In the genomic region with DNA sequence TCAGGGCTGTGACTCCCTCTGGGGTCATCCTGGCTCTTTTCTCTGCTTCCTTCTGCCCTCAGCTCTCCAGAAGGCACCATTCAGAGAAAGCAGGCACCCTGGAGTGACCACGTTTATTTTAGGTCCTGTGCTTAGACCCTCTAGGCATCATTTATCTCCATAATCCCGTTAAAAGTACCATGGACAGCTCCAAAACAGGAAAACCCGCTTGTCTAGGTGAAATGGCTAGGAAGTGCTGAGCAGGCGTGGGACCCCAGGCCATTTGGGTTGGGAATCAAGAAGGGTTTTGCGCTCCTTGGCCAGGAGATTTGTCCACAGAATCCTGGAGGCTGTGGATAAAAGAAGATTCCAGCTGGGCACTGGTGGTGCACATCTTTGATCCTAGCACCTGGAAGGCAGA, we compare ENCODE assay signal across 26 mouse cellular contexts. TPM values are rescaled to one million over a fixed set of nuclear protein-coding genes. Genes with fewer than 3 reads are reported as not detected.
A peak's percentile ranks its signal among the peaks of the same experiment; 100 is the strongest.
DNase-seq lines count a peak whose midpoint lies in the region; ATAC-seq and TF ChIP-seq lines count a peak whose summit lies in the region.
"Had no signal": no experiment of that assay in that cellular context is flagged by ENCODE, and none has a peak within 500 bp of the region (broad histone marks: within the 10 kb centered on the region; RNA-seq: fewer than 3 reads in every experiment).

No protein-coding gene starts in this region.

- no peak overlapping the region for H3K4me2 ChIP-seq in embryonic facial prominence, embryonic 11.5 days (ENCODE audit: low read depth, low read length)
- H3K4me2 ChIP-seq in midbrain, embryonic 12.5 days (replicated peaks): no peak overlapping the region
- no peak overlapping the region for H3K4me2 ChIP-seq in midbrain, embryonic 16.5 days (ENCODE audit: low read length)
- no peak overlapping the region for H3K4me2 ChIP-seq in embryonic facial prominence, embryonic 14.5 days (ENCODE audit: low read depth, low read length)
- no peak overlapping the region for H3K4me2 ChIP-seq in liver, embryonic 12.5 days
- H3K4me2 ChIP-seq: forebrain, embryonic 13.5 days; hindbrain, embryonic 15.5 days had no signal

- no peak overlapping the region for H3K9ac ChIP-seq in embryonic facial prominence, embryonic 11.5 days (replicated peaks; ENCODE audit: low read length)
- H3K9ac ChIP-seq in midbrain, embryonic 12.5 days (replicated peaks): no peak overlapping the region
- H3K9ac ChIP-seq in midbrain, embryonic 16.5 days (ENCODE audit: low read depth, low read length): no peak overlapping the region
- H3K9ac ChIP-seq in MEL (ENCODE audit: control insufficient read depth, low read depth, low read length, poor library complexity, severe bottlenecking): no peak overlapping the region
- H3K9ac ChIP-seq in embryonic facial prominence, embryonic 14.5 days (ENCODE audit: low read depth, low read length): no peak overlapping the region
- H3K9ac ChIP-seq in liver, embryonic 12.5 days: no peak overlapping the region
- H3K9ac ChIP-seq: forebrain, embryonic 13.5 days; hindbrain, embryonic 15.5 days had no signal

- TF ChIP-seq RAD21 in MEL (IDR thresholded peaks at IDR 0.05; ENCODE audit: low read depth, low read length): no peak

- H3K9me3 ChIP-seq in embryonic facial prominence, embryonic 11.5 days (replicated peaks; ENCODE audit: control insufficient read depth, low read length): no peaks in the 10 kb centered on the region
- H3K9me3 ChIP-seq in embryonic facial prominence, embryonic 10.5 days: no peaks in the 10 kb centered on the region
- no peaks in the 10 kb centered on the region for H3K9me3 ChIP-seq in midbrain, embryonic 12.5 days
- H3K9me3 ChIP-seq in midbrain, embryonic 16.5 days (replicated peaks; ENCODE audit: control insufficient read depth, low read length, poor library complexity, severe bottlenecking): no peaks in the 10 kb centered on the region
- H3K9me3 ChIP-seq in MEL (replicated peaks; ENCODE audit: insufficient read depth, low read length): no peaks in the 10 kb centered on the region
- H3K9me3 ChIP-seq in embryonic facial prominence, embryonic 14.5 days (ENCODE audit: control insufficient read depth, low read length): no peaks in the 10 kb centered on the region
- H3K9me3 ChIP-seq in liver, embryonic 12.5 days (replicated peaks): no peaks in the 10 kb centered on the region
- H3K9me3 ChIP-seq: forebrain, embryonic 13.5 days; heart, embryonic 10.5 days; hindbrain, embryonic 15.5 days; midbrain, embryonic 10.5 days had no signal

- DNase-seq in embryonic facial prominence, embryonic 11.5 days (ENCODE audit: low spot score): peak; percentile 75
- no peak for DNase-seq in embryonic facial prominence, embryonic 10.5 days (ENCODE audit: low spot score)
- peak; percentile 43 for DNase-seq in MEL (ENCODE audit: low read depth, low spot score)
- DNase-seq in embryonic facial prominence, embryonic 14.5 days (ENCODE audit: low spot score): peak; percentile 55
- DNase-seq in urinary bladder, adult 18-20 months (ENCODE audit: low spot score in 2 of 2): no peak
- DNase-seq: adrenal gland, postnatal 25 days; cerebellum, adult 11 months; cerebellum, postnatal 10 days; gastrocnemius, postnatal 25 days; lung, adult 2 months; lung, postnatal 36 days had no signal

- no peak overlapping the region for H3K4me3 ChIP-seq in embryonic facial prominence, embryonic 11.5 days (ENCODE audit: low read depth, low read length)
- no peak overlapping the region for H3K4me3 ChIP-seq in embryonic facial prominence, embryonic 10.5 days
- H3K4me3 ChIP-seq in midbrain, embryonic 12.5 days: no peak overlapping the region
- no peak overlapping the region for H3K4me3 ChIP-seq in midbrain, embryonic 16.5 days (ENCODE audit: low read depth, low read length)
- H3K4me3 ChIP-seq in MEL (ENCODE audit: control insufficient read depth in 1 of 2, insufficient read depth in 1 of 2, low read depth in 2 of 2, low read length in 2 of 2): no peak overlapping the region
- H3K4me3 ChIP-seq in embryonic facial prominence, embryonic 14.5 days (ENCODE audit: low read depth, low read length): no peak overlapping the region
- H3K4me3 ChIP-seq in liver, embryonic 12.5 days: no peak overlapping the region
- H3K4me3 ChIP-seq: erythroblast, embryonic 14.5 days; forebrain, embryonic 13.5 days; heart, embryonic 10.5 days; hindbrain, embryonic 15.5 days; midbrain, embryonic 10.5 days had no signal

- no peak for TF ChIP-seq CTCF in MEL (IDR thresholded peaks at IDR 0.05 in 2 of 3, conservative IDR thresholded peaks at IDR 0.05 in 1 of 3; ENCODE audit: control insufficient read depth in 1 of 3, insufficient read depth in 1 of 3, low read depth in 2 of 3, low read length in 3 of 3, poor library complexity in 1 of 3, severe bottlenecking in 1 of 3)

- ATAC-seq in embryonic facial prominence, embryonic 11.5 days (replicated peaks; ENCODE audit: insufficient number of reproducible peaks, low FRiP score, low TSS enrichment, low read depth): no peak
- no peak for ATAC-seq in midbrain, embryonic 12.5 days (ENCODE audit: low FRiP score, low read depth)
- ATAC-seq in midbrain, embryonic 16.5 days: no peak
- ATAC-seq in embryonic facial prominence, embryonic 14.5 days (ENCODE audit: low read depth): no peak
- ATAC-seq in liver, embryonic 12.5 days: no peak
- ATAC-seq: activated CD4-positive, CD25-positive, alpha-beta regulatory T cell, adult 4 months; intestine, embryonic 16.5 days had no signal

- H3K36me3 ChIP-seq in embryonic facial prominence, embryonic 11.5 days (replicated peaks; ENCODE audit: control insufficient read depth, insufficient read depth, low read depth, low read length): no peaks in the 10 kb centered on the region
- H3K36me3 ChIP-seq in embryonic facial prominence, embryonic 10.5 days (replicated peaks): peaks cover 20% of the 10 kb centered on the region
- H3K36me3 ChIP-seq in midbrain, embryonic 12.5 days: peaks cover 9% of the 10 kb centered on the region; the same call in 1 of the 2 replicates
- H3K36me3 ChIP-seq in midbrain, embryonic 16.5 days (ENCODE audit: control insufficient read depth, insufficient read depth, low read length): no peaks in the 10 kb centered on the region
- H3K36me3 ChIP-seq in MEL (ENCODE audit: control insufficient read depth in 1 of 2, insufficient read depth in 2 of 2, low read length in 2 of 2): no peaks in the 10 kb centered on the region
- peaks cover 12% of the 10 kb centered on the region; the same call in 1 of the 2 replicates for H3K36me3 ChIP-seq in embryonic facial prominence, embryonic 14.5 days (ENCODE audit: control insufficient read depth, insufficient read depth, low read length)
- H3K36me3 ChIP-seq in liver, embryonic 12.5 days: peaks cover 2% of the 10 kb centered on the region
- H3K36me3 ChIP-seq: hindbrain, embryonic 15.5 days had no signal

- H3K79me2 ChIP-seq in MEL (ENCODE audit: control insufficient read depth, insufficient read depth, low read length, poor library complexity): no peaks in the 10 kb centered on the region

- no peaks in the 10 kb centered on the region for H3K4me1 ChIP-seq in embryonic facial prominence, embryonic 11.5 days (ENCODE audit: control insufficient read depth, insufficient read depth, low read length)
- H3K4me1 ChIP-seq in embryonic facial prominence, embryonic 10.5 days: no peaks in the 10 kb centered on the region
- peaks cover 28% of the 10 kb centered on the region for H3K4me1 ChIP-seq in midbrain, embryonic 12.5 days
- H3K4me1 ChIP-seq in midbrain, embryonic 16.5 days (ENCODE audit: control insufficient read depth, insufficient read depth, low read length): peaks cover 26% of the 10 kb centered on the region
- no peaks in the 10 kb centered on the region for H3K4me1 ChIP-seq in MEL (ENCODE audit: control insufficient read depth in 1 of 2, insufficient read depth in 2 of 2, low read length in 2 of 2)
- H3K4me1 ChIP-seq in embryonic facial prominence, embryonic 14.5 days (ENCODE audit: control insufficient read depth, insufficient read depth, low read length): no peaks in the 10 kb centered on the region
- no peaks in the 10 kb centered on the region for H3K4me1 ChIP-seq in liver, embryonic 12.5 days

- H3K27me3 ChIP-seq in embryonic facial prominence, embryonic 11.5 days (ENCODE audit: control insufficient read depth, insufficient read depth, low read length): peaks cover 2% of the 10 kb centered on the region; the same call in 1 of the 2 replicates
- peaks cover 34% of the 10 kb centered on the region for H3K27me3 ChIP-seq in embryonic facial prominence, embryonic 10.5 days (replicated peaks; ENCODE audit: low read depth, poor library complexity, severe bottlenecking)
- no peaks in the 10 kb centered on the region for H3K27me3 ChIP-seq in midbrain, embryonic 12.5 days
- H3K27me3 ChIP-seq in midbrain, embryonic 16.5 days (ENCODE audit: control insufficient read depth, insufficient read depth, low read depth, low read length): no peaks in the 10 kb centered on the region
- no peaks in the 10 kb centered on the region for H3K27me3 ChIP-seq in MEL (ENCODE audit: control insufficient read depth in 1 of 2, insufficient read depth in 2 of 2, low read length in 2 of 2)
- peaks cover 13% of the 10 kb centered on the region; the same call in 1 of the 2 replicates for H3K27me3 ChIP-seq in embryonic facial prominence, embryonic 14.5 days (replicated peaks; ENCODE audit: control insufficient read depth, insufficient read depth, low read length)
- H3K27me3 ChIP-seq in liver, embryonic 12.5 days (replicated peaks): peaks cover 37% of the 10 kb centered on the region
- H3K27me3 ChIP-seq: CH12.LX; forebrain, embryonic 13.5 days; hindbrain, embryonic 15.5 days had no signal

- TF ChIP-seq EP300 in MEL (IDR thresholded peaks at IDR 0.05; ENCODE audit: low read depth in 1 of 2, low read length in 2 of 2): no peak

- WGBS in embryonic facial prominence, embryonic 11.5 days: 12% methylated on average over 5 of the region's 5 CpGs
- 12% methylated on average over 5 of the region's 5 CpGs for WGBS in embryonic facial prominence, embryonic 10.5 days
- WGBS in midbrain, embryonic 12.5 days: 26% methylated on average over 5 of the region's 5 CpGs
- 26% methylated on average over 5 of the region's 5 CpGs for WGBS in midbrain, embryonic 16.5 days
- WGBS in embryonic facial prominence, embryonic 14.5 days: 16% methylated on average over 5 of the region's 5 CpGs
- WGBS in liver, embryonic 12.5 days (ENCODE audit: insufficient replicate concordance): 18% methylated on average over 5 of the region's 5 CpGs

- no peak overlapping the region for H3K27ac ChIP-seq in embryonic facial prominence, embryonic 11.5 days (replicated peaks; ENCODE audit: low read depth, low read length)
- H3K27ac ChIP-seq in embryonic facial prominence, embryonic 10.5 days (replicated peaks): no peak overlapping the region
- H3K27ac ChIP-seq in midbrain, embryonic 12.5 days (replicated peaks): peak overlapping the region; percentile 82
- no peak overlapping the region for H3K27ac ChIP-seq in midbrain, embryonic 16.5 days (ENCODE audit: low read length)
- H3K27ac ChIP-seq in MEL (ENCODE audit: control insufficient read depth, low read depth, low read length): no peak overlapping the region
- H3K27ac ChIP-seq in embryonic facial prominence, embryonic 14.5 days (replicated peaks; ENCODE audit: low read depth, low read length): no peak overlapping the region
- no peak overlapping the region for H3K27ac ChIP-seq in liver, embryonic 12.5 days
- H3K27ac ChIP-seq: forebrain, embryonic 13.5 days; heart, embryonic 10.5 days; hindbrain, embryonic 15.5 days; midbrain, embryonic 10.5 days had no signal

- TF ChIP-seq POLR2A in MEL (IDR thresholded peaks at IDR 0.05; ENCODE audit: control insufficient read depth in 1 of 2, insufficient read depth in 1 of 2, low read depth in 1 of 2, low read length in 2 of 2, poor library complexity in 1 of 2): no peak

RNA-seq across cellular contexts. Expression of a gene that starts 17.1 kb away (rescaled TPM):
- polyA plus RNA-seq in embryonic facial prominence, embryonic 11.5 days (2014; fragmentation: Nextera tagmentation; extraction: Ambion mirVana): 0.28 and 0.43 TPM in 2 replicates
- polyA plus RNA-seq in embryonic facial prominence, embryonic 10.5 days (2016; fragmentation: Nextera tagmentation; extraction: Ambion mirVana): 0.19 and 0.57 TPM in 2 replicates
- 0.59 and 0.67 TPM in 2 replicates for polyA plus RNA-seq in midbrain, embryonic 12.5 days (2016; fragmentation: Nextera tagmentation; extraction: Ambion mirVana)
- 1.1 and 1.2 TPM in 2 replicates for polyA plus RNA-seq in midbrain, embryonic 16.5 days (2015; fragmentation: Nextera tagmentation; extraction: Ambion mirVana)
- 0.23 TPM in 2 replicates for total RNA-seq in MEL (2012; rRNA removed)
- polyA plus RNA-seq in MEL (2012; ENCODE audit: insufficient read depth in 1 of 2, insufficient read length in 2 of 2, low read depth in 1 of 2, low replicate concordance in 2 of 2, missing spikeins in 1 of 2): not detected
- polyA plus RNA-seq in embryonic facial prominence, embryonic 14.5 days (2014; fragmentation: Nextera tagmentation; extraction: Ambion mirVana): 0.15 and 0.30 TPM in 2 replicates
- polyA plus RNA-seq in liver, embryonic 12.5 days (2016; fragmentation: Nextera tagmentation; extraction: Ambion mirVana): 0.05 and 0.06 TPM in 2 replicates
- total RNA-seq: adrenal gland, postnatal 25 days; liver, adult 2 months had no signal
- polyA plus RNA-seq: erythroblast, embryonic 14.5 days; kidney, embryonic 14.5 days; large intestine, adult 2 months; liver, adult 2 months; small intestine, adult 2 months had no signal

RNA-seq across cellular contexts. Expression of a gene that starts 59.2 kb away (rescaled TPM):
- polyA plus RNA-seq in embryonic facial prominence, embryonic 11.5 days (2014; fragmentation: Nextera tagmentation; extraction: Ambion mirVana): 66.4 and 66.6 TPM in 2 replicates
- polyA plus RNA-seq in embryonic facial prominence, embryonic 10.5 days (2016; fragmentation: Nextera tagmentation; extraction: Ambion mirVana): 75.4 and 82.4 TPM in 2 replicates
- 69.2 and 81.5 TPM in 2 replicates for polyA plus RNA-seq in midbrain, embryonic 12.5 days (2016; fragmentation: Nextera tagmentation; extraction: Ambion mirVana)
- 49.4 and 51.3 TPM in 2 replicates for polyA plus RNA-seq in midbrain, embryonic 16.5 days (2015; fragmentation: Nextera tagmentation; extraction: Ambion mirVana)
- total RNA-seq in MEL (2012; rRNA removed): 39.3 and 40.1 TPM in 2 replicates
- polyA plus RNA-seq in MEL (2012; ENCODE audit: insufficient read depth in 1 of 2, insufficient read length in 2 of 2, low read depth in 1 of 2, low replicate concordance in 2 of 2, missing spikeins in 1 of 2): 10 to 100 TPM in 1 of 2 experiments, not detected in 1; 36.9 TPM
- 51.7 and 52.2 TPM in 2 replicates for polyA plus RNA-seq in embryonic facial prominence, embryonic 14.5 days (2014; fragmentation: Nextera tagmentation; extraction: Ambion mirVana)
- 33.4 and 33.8 TPM in 2 replicates for polyA plus RNA-seq in liver, embryonic 12.5 days (2016; fragmentation: Nextera tagmentation; extraction: Ambion mirVana)

RNA-seq across cellular contexts. Expression of a gene that starts 59.5 kb away (rescaled TPM):
- 564 and 590 TPM in 2 replicates for polyA plus RNA-seq in embryonic facial prominence, embryonic 11.5 days (2014; fragmentation: Nextera tagmentation; extraction: Ambion mirVana)
- 661 and 685 TPM in 2 replicates for polyA plus RNA-seq in embryonic facial prominence, embryonic 10.5 days (2016; fragmentation: Nextera tagmentation; extraction: Ambion mirVana)
- 525 and 530 TPM in 2 replicates for polyA plus RNA-seq in midbrain, embryonic 12.5 days (2016; fragmentation: Nextera tagmentation; extraction: Ambion mirVana)
- polyA plus RNA-seq in midbrain, embryonic 16.5 days (2015; fragmentation: Nextera tagmentation; extraction: Ambion mirVana): 525 and 569 TPM in 2 replicates
- 1,416 and 1,438 TPM in 2 replicates for total RNA-seq in MEL (2012; rRNA removed)
- polyA plus RNA-seq in MEL (2012; ENCODE audit: insufficient read depth in 1 of 2, insufficient read length in 2 of 2, low read depth in 1 of 2, low replicate concordance in 2 of 2, missing spikeins in 1 of 2): 100 to 1,000 TPM in 1 of 2 experiments, not detected in 1; 598 TPM
- polyA plus RNA-seq in embryonic facial prominence, embryonic 14.5 days (2014; fragmentation: Nextera tagmentation; extraction: Ambion mirVana): 722 and 816 TPM in 2 replicates
- 698 and 713 TPM in 2 replicates for polyA plus RNA-seq in liver, embryonic 12.5 days (2016; fragmentation: Nextera tagmentation; extraction: Ambion mirVana)

Comparison
In these comparisons a context has a peak if more than half of its experiments do, and no peak if none do; other contexts are left out.
1. DNase-seq: peak in embryonic facial prominence, embryonic 11.5 days (single experiment), MEL (single experiment) and embryonic facial prominence, embryonic 14.5 days (single experiment); none in embryonic facial prominence, embryonic 10.5 days (single experiment) and urinary bladder, adult 18-20 months (0 of 2).